Mouse (Mus musculus) G1E (cell line): ENCODE data around the gene Ypel3.

Source experiments
- CTCF ChIP-seq: IDR thresholded peaks from 2 replicates; pipeline ENCODE4 v1.5.1; 2012; ENCODE audit warnings: low read depth, low read length, inconsistent platforms, mixed read lengths
- GATA1 ChIP-seq: IDR thresholded peaks from 2 replicates; pipeline ENCODE4 v1.6.1; 2012; ENCODE audit warnings: borderline replicate concordance, low read length, inconsistent platforms, mixed read lengths
- TAL1 ChIP-seq: conservative IDR thresholded peaks from 2 replicates; pipeline ENCODE4 v1.6.1; 2012; ENCODE audit warnings: low read depth, low read length, inconsistent platforms, mixed read lengths

DNA sequence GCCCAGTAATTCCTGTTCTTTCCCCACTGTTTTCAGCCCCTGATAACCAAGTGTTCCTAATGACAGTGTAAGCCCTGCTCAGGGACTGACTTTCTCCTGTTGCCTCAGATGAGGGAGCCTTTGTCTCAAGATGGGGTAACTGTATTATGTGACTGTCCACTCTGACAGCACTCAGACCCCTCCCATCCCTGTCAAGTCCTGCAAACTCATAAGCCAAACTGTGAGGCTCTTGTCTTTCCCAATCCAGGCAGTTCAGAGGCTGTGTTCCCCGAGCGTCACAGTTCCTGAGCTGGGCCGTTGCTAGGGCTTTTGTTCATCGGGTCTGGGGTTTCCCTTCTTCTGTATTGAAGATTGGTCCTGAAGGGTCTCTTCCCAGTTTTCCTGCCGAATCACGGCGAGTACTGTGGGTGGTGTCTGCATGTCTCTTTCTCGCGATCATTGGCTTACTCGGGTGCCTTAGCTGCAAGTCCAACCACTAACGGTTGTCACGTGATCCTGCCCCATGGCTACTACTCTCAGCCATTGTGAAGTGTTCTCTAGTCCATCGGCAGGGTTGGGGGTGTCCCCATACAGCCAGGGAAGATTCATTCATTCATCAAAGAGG lies 36.5 kb upstream of the Ypel3 start:
- no peak for TF ChIP-seq CTCF
- no peak for TF ChIP-seq GATA1
- no peak for TF ChIP-seq TAL1
